Mouse (Mus musculus) lung, postnatal 4 days (tissue): Measurements from ENCODE around the gene Klf7.
A peak's percentile ranks its signal among the peaks of the same experiment; 100 is the strongest.

Source experiments
- DNase-seq, 2 experiments: peaks; one replicate each; pipeline ENCODE4 v3.0.0; 2021

The Klf7 gene

DNA sequence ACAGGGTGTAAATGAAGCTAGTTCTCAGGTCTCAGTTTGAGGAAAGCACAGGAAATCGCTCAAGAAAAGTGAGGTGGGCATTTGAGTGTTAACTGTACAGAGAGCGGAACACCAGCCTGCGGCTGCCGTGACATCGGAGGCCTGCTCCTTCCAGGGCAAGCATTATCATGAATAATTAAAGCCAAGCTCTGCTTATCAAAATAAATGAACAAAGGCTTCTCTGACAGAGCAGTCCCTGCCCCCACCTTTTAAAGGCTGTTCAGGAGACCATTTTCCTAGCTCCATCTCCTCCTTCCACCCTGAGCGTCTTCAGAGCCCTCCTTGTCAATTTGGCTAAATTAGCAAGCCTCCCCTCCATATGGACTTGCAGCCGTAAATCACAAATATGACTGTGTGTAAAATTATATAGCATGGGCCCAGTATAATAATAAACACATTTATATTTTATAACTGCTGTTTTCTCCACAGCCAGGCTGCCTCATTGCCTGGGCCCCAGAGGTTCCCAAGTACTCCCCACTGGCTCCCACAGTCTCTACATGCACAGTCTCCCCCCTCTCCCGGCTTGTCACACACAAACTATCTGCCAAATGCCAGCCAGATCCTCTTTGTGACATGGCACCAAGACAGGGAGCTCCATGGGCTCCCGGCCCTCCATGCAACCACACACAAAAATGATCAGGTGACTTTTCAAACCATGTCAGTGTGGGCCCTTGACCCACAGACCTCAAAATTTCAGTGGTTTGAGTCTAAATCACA lies 61.2 kb downstream of the Klf7 start:
- DNase-seq, result no peak

GRCm38 (mm10) chr1:64060116-64060515 lies 62.0 kb downstream of the Klf7 start:
- DNase-seq, result no peak

DNA sequence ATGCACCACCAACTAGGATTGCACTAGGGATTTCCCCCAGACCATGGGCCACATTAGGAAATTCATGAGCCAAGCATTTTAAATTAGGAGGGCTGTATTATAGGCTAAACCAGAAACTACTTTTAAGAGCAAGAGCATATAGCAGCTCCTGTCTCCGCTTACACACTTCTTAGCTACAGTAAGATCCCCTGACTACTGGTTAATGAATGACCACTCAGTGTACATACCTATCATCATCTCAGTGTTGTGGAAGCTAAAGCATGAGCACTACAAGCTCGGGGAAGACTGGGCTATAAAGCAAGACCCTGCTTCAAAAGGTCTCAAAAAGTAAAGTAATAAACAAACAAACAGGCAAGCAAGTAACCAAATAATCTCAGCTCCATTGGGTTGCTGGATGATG lies 65.5 kb downstream of the Klf7 start:
- DNase-seq, result no peak

GRCm38 (mm10) chr1:64055978-64056377 lies 66.1 kb downstream of the Klf7 start:
- DNase-seq, result no peak

GRCm38 (mm10) chr1:64055210-64055609 lies 66.9 kb downstream of the Klf7 start:
- DNase-seq, result no peak

DNA sequence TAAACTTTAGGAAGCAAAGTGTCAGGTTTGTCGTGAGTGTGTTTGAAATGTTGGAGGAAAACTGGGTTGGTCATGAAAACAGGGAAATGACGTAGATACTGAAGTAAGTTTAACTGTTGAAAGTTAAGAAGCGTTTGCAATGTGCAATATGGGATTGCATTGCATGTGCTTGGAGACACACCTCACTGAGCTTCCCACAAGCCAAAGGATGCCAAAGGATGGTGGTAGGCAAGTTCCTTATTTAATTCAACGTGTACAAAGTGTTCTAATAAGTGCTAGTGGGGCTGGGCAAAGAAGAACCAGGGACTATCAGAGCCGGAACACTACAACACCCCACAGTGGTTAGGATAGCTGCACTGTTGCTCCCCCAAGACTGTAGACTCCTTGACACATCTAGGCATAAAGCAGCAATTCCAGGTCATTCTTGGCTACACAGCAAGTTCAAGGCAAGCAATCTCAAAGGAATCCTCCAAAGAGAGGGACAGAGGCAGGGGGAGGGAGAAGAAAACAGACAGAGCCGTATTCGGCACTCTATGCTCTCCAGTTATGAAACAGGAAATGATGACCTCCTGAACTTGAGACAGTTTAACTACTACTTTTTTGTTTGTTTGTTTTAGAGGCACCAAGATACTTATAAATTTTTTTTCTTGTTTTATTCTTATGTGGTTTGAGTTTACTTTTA lies 69.9 kb downstream of the Klf7 start:
- no peak for DNase-seq

- no peak for DNase-seq
Measured at GRCm38 (mm10) chr1:64048567-64048966, 73.5 kb downstream of the Klf7 start.

DNA sequence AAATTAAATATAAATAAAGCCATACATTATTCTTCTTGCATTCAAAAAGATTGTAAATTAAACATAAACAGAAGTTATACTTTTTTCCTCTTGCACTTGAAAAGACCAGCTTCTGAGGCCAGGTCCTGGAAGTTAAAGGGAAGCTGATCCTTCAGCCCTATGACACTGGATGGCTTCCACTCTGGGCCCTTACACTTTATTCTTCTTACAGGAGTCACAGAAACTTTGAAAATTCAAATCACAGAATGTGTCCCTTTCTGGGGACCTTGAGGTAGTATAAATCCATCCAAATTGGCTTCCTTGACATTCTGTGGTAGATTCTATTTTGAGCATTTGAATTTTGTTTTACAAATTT lies 75.3 kb downstream of the Klf7 start:
- no peak for DNase-seq

- DNase-seq, result no peak
Measured at GRCm38 (mm10) chr1:64046087-64046801, 75.8 kb downstream of the Klf7 start.

- DNase-seq, result no peak
Measured at GRCm38 (mm10) chr1:64044577-64044976, 77.5 kb downstream of the Klf7 start.

DNA sequence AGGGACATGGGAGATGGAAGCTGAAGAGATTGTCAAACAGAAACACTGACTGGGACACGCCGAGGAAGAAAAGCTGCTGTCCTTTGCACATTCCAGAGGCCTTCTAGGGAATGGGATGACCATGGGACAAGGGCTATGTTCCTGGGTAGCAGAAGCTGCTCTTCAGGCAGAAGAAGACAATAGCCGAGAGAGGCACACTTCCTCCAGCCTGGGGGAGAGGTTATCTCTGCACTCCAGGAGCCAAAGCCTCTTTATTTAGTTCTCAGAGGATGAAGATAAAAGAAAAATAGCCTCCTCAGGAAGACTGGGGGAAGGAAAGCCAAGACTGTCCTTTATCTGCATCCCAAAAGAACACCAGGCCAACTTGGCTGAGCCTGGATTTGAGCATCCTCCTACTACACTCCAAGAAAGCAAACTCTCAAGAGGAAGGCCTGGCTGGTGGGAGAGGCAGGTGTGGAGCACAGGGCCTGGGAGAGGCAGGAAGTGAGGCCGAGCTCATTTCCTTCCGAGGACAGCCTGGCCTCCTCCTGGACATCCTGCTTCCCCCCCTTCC lies 81.2 kb downstream of the Klf7 start:
- DNase-seq, result peak; percentile 47 to 83

- no peak for DNase-seq
Measured at GRCm38 (mm10) chr1:64040061-64040686, 81.9 kb downstream of the Klf7 start.

DNA sequence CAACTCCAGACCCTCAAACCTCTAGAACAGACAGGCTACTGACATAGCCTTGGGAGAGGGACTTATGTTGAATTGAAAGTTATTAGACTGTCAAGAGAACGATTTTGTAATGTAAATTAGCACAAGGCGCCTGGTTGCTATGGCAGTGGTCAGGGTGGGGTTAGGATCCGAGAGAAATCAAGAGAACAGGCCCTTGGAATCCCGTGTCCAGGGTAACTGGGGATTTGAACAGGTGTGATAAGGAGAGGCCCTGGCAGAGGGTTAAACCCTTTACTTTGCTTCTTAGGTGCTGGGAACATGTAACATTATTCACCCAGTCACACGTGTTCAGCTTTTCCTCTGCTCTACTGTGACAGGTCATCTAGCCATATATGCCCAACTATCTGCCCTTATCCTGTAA lies 83.7 kb downstream of the Klf7 start:
- no peak for DNase-seq

GRCm38 (mm10) chr1:64037800-64038199 lies 84.3 kb downstream of the Klf7 start:
- no peak for DNase-seq

- peak in 1 of 2 experiments; percentile 31 for DNase-seq
Measured at GRCm38 (mm10) chr1:64036881-64037452, 85.1 kb downstream of the Klf7 start.

GRCm38 (mm10) chr1:64035804-64036203 lies 86.3 kb downstream of the Klf7 start:
- DNase-seq, result peak; percentile 26 to 48

GRCm38 (mm10) chr1:64035087-64035791 lies 86.8 kb downstream of the Klf7 start:
- peak; percentile 40 to 54 for DNase-seq

- DNase-seq, result no peak
Measured at GRCm38 (mm10) chr1:64032502-64033231, 89.4 kb downstream of the Klf7 start.

- DNase-seq, result no peak
Measured at GRCm38 (mm10) chr1:64021986-64022385, 100.1 kb downstream of the Klf7 start.

- DNase-seq, result peak; percentile 57 to 74
Measured at GRCm38 (mm10) chr1:64020672-64021635, 101.1 kb downstream of the Klf7 start.
